Mouse (Mus musculus): ENCODE data around the gene Alk.
"Not testable (repeated sequence)": the region's sequence is repeated elsewhere in the genome, so short reads cannot be mapped to it uniquely, and the experiment has no call there.

The Alk gene

GRCm38 (mm10) chr17:72526356-72526755, 78.1 kb downstream of the Alk start:
- peak in 1 of 2 experiments; percentile 48 for DNase-seq

- no peak for DNase-seq
Observed at GRCm38 (mm10) chr17:72524839-72525238, 79.6 kb downstream of the Alk start.

- no peak for DNase-seq
Observed at GRCm38 (mm10) chr17:72523006-72523405, 81.4 kb downstream of the Alk start.

- DNase-seq, result peak; percentile 80 to 87
Observed at GRCm38 (mm10) chr17:72522381-72522780, 82.0 kb downstream of the Alk start.

- peak; percentile 78 to 85 for DNase-seq
Observed at GRCm38 (mm10) chr17:72521353-72521752, 83.1 kb downstream of the Alk start.

GRCm38 (mm10) chr17:72510746-72511145, 93.7 kb downstream of the Alk start:
- peak; percentile 62 to 77 for DNase-seq

GRCm38 (mm10) chr17:72508678-72509394, 95.6 kb downstream of the Alk start:
- DNase-seq, result no peak

- DNase-seq, result no peak
Observed at GRCm38 (mm10) chr17:72505213-72505612, 99.2 kb downstream of the Alk start.

- DNase-seq, result no peak
Observed at GRCm38 (mm10) chr17:72504581-72504980, 99.8 kb downstream of the Alk start.

- DNase-seq, result no peak
Observed at GRCm38 (mm10) chr17:72495395-72495794, 109.0 kb downstream of the Alk start.

GRCm38 (mm10) chr17:72485623-72486022, 118.8 kb downstream of the Alk start:
- no peak for DNase-seq

GRCm38 (mm10) chr17:72479260-72479659, 125.2 kb downstream of the Alk start:
- not testable (repeated sequence) for DNase-seq

- DNase-seq, result no peak
Observed at GRCm38 (mm10) chr17:72477889-72478405, 126.5 kb downstream of the Alk start.

- DNase-seq, result no peak
Observed at GRCm38 (mm10) chr17:72476956-72477355, 127.5 kb downstream of the Alk start.

GRCm38 (mm10) chr17:72474166-72474565, 130.3 kb downstream of the Alk start:
- peak in 1 of 2 experiments; percentile 6 for DNase-seq

GRCm38 (mm10) chr17:72448477-72448876, 155.9 kb downstream of the Alk start:
- DNase-seq, result peak; percentile 56 to 64

- DNase-seq, result no peak
Observed at GRCm38 (mm10) chr17:72445204-72446177, 158.9 kb downstream of the Alk start.

GRCm38 (mm10) chr17:72417451-72417850, 187.0 kb downstream of the Alk start:
- no peak for DNase-seq

- DNase-seq, result no peak
Observed at GRCm38 (mm10) chr17:72414676-72415075, 189.8 kb downstream of the Alk start.

GRCm38 (mm10) chr17:72404813-72405212, 199.6 kb downstream of the Alk start:
- DNase-seq, result no peak

- DNase-seq, result no peak
Observed at GRCm38 (mm10) chr17:72401861-72402260, 202.6 kb downstream of the Alk start.

GRCm38 (mm10) chr17:72401349-72401748, 203.1 kb downstream of the Alk start:
- no peak for DNase-seq

- no peak for DNase-seq
Observed at GRCm38 (mm10) chr17:72399331-72400059, 204.9 kb downstream of the Alk start.
